13 mouse cellular contexts compared by ENCODE assay signal in the genomic region with DNA sequence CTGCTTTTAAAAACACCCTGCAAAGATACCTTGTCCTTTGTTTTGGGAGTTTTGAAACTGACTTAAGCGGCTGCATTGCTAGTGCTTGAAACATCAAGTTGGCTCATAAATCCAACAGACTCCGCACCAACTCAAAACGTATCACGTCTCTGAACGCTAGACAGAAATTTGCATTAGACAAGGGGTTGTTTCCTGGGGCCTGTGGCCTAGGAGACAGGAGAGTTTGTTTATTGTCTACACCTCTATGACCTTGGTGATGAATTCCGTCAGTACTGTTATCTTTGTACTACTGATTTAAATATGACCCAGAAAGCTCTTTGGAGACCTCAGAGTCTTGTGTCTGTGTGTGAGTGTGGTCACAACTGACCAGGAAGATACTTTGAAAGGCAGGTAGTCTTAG.
"Had no signal": no experiment of that assay in that cellular context is flagged by ENCODE, and none has a peak within 500 bp of the region (broad histone marks: within the 10 kb centered on the region; RNA-seq: fewer than 3 reads in every experiment).

No protein-coding gene starts in this region.

- H3K36me3 ChIP-seq: midbrain, embryonic 13.5 days; midbrain, embryonic 15.5 days; neural tube, embryonic 12.5 days; stomach, embryonic 15.5 days had no signal

- H3K9me3 ChIP-seq: midbrain, embryonic 13.5 days; midbrain, embryonic 15.5 days; neural tube, embryonic 12.5 days; stomach, embryonic 15.5 days had no signal

- H3K27me3 ChIP-seq: midbrain, embryonic 13.5 days; midbrain, embryonic 15.5 days; neural tube, embryonic 12.5 days; stomach, embryonic 15.5 days had no signal

- ATAC-seq: midbrain, embryonic 13.5 days; midbrain, embryonic 15.5 days had no signal

- H3K9ac ChIP-seq: lung, embryonic 14.5 days; midbrain, embryonic 13.5 days; midbrain, embryonic 15.5 days; neural tube, embryonic 12.5 days; stomach, embryonic 15.5 days had no signal

- DNase-seq: lung, adult 18-20 months; lung, embryonic 14.5 days; lung, postnatal 10 days; lung, postnatal 4 days; right cerebral cortex, postnatal 14 days; thymus, adult 2 months; thymus, postnatal 25 days; thymus, postnatal 4 days had no signal

- H3K27ac ChIP-seq: midbrain, embryonic 13.5 days; midbrain, embryonic 15.5 days; neural tube, embryonic 12.5 days; stomach, embryonic 15.5 days; stomach, postnatal 0 days had no signal

- H3K4me3 ChIP-seq: midbrain, embryonic 13.5 days; midbrain, embryonic 15.5 days; neural tube, embryonic 12.5 days; stomach, embryonic 15.5 days had no signal
